Mouse (Mus musculus) heart, embryonic 11.5 days (tissue): ENCODE measurements around the gene Tax1bp3. TPM values are rescaled to one million over a fixed set of nuclear protein-coding genes. Genes with fewer than 3 reads are reported as not detected.

Experiments used
- ATAC-seq: fragments of 200-750 bp; cut with Nextera tagmentation; replicated peaks from 2 replicates; pipeline ENCODE4 v1.8.0; 2017; ENCODE audit warnings: moderate library complexity; ENCODE audit not compliant: insufficient number of reproducible peaks, low FRiP score, low TSS enrichment
- H3K27ac ChIP-seq: fragments of 300-500 bp; sonication (generic); 2 replicates; pipeline ENCODE4 v1.5.1; 2014; ENCODE audit warnings: mild to moderate bottlenecking, low read depth, low read length
- H3K27me3 ChIP-seq: fragments of 300-500 bp; sonication (generic); 2 replicates; pipeline ENCODE4 v1.6.1; 2014; ENCODE audit warnings: mild to moderate bottlenecking, low read length, mixed read lengths; ENCODE audit not compliant: control insufficient read depth, insufficient read depth
- H3K36me3 ChIP-seq: fragments of 300-500 bp; sonication (generic); 2 replicates; pipeline ENCODE4 v1.6.1; 2014; ENCODE audit warnings: mild to moderate bottlenecking, low read length, moderate library complexity, mixed read lengths; ENCODE audit not compliant: control insufficient read depth, insufficient read depth
- H3K4me1 ChIP-seq: fragments of 300-500 bp; sonication (generic); 2 replicates; pipeline ENCODE4 v1.6.1; 2014; ENCODE audit warnings: low read length; ENCODE audit not compliant: control insufficient read depth, insufficient read depth
- H3K4me2 ChIP-seq: fragments of 300-500 bp; sonication (generic); 2 replicates; pipeline ENCODE4 v1.6.1; 2014; ENCODE audit warnings: mild to moderate bottlenecking, moderate library complexity
- H3K4me3 ChIP-seq: fragments of 300-500 bp; sonication (generic); 2 replicates; pipeline ENCODE4 v1.5.1; 2014; ENCODE audit warnings: low read depth, low read length
- H3K9ac ChIP-seq: fragments of 300-500 bp; sonication (generic); 2 replicates; pipeline ENCODE4 v1.6.1; 2014; ENCODE audit warnings: mild to moderate bottlenecking, low read depth, low read length, moderate library complexity
- H3K9me3 ChIP-seq: fragments of 300-500 bp; sonication (generic); replicated peaks from 2 replicates; pipeline ENCODE4 v1.6.1; 2016; ENCODE audit warnings: low read length; ENCODE audit not compliant: control insufficient read depth
- WGBS: fragments of 180-500 bp; shearing (Covaris S2); extraction: QIAGEN DNeasy Blood & Tissue Kit; methylation state at CpG from one replicate; pipeline ENCODE4 v1.1.7; 2014; ENCODE audit not compliant: insufficient replicate concordance; 5-methylcytosine and 5-hydroxymethylcytosine counted together
- polyA plus RNA-seq: library from polyadenylated mRNA; unstranded; fragments of >200 nt; fragmentation: Nextera tagmentation; extraction: Ambion mirVana; gene quantifications from 2 replicates; pipeline ENCODE4 v1.2.1, GENCODE M21; 2014

Gene Tax1bp3
- polyA plus RNA-seq, 1 experiment from 2014 or later = 264 TPM

GRCm38 (mm10) chr11:73146026-73146974 is 30.6 kb upstream of the Tax1bp3 start:
- WGBS = 55% methylated on average over 11 of the region's 11 CpGs
- Histone ChIP-seq H3K4me1 (no peaks in the 10 kb centered on the region; the same call in 1 of the 2 replicates), H3K4me3 (no peak overlapping the region), H3K27ac (no peak overlapping the region), H3K27me3 (no peaks in the 10 kb centered on the region), H3K9me3 (no peaks in the 10 kb centered on the region), H3K4me2 (no peak overlapping the region), H3K36me3 (no peaks in the 10 kb centered on the region), H3K9ac (no peak overlapping the region)
- ATAC-seq = no peak

GRCm38 (mm10) chr11:73146975-73147365 is 29.9 kb upstream of the Tax1bp3 start:
- no peaks in the 10 kb centered on the region; the same call in 1 of the 2 replicates for H3K4me1 ChIP-seq
- no peak overlapping the region for H3K4me2 ChIP-seq
- H3K9me3 ChIP-seq = no peaks in the 10 kb centered on the region
- H3K9ac ChIP-seq = no peak overlapping the region
- H3K36me3 ChIP-seq = no peaks in the 10 kb centered on the region
- H3K27ac ChIP-seq = no peak overlapping the region
- no peak for ATAC-seq
- no peak overlapping the region for H3K4me3 ChIP-seq
- WGBS = 38% methylated on average over 7 of the region's 7 CpGs
- no peaks in the 10 kb centered on the region for H3K27me3 ChIP-seq

- H3K4me1 ChIP-seq = no peaks in the 10 kb centered on the region; the same call in 1 of the 2 replicates
- H3K36me3 ChIP-seq = no peaks in the 10 kb centered on the region
- no peak overlapping the region for H3K4me2 ChIP-seq
- H3K27ac ChIP-seq = no peak overlapping the region
- no peaks in the 10 kb centered on the region for H3K27me3 ChIP-seq
- 79% methylated on average over 9 of the region's 9 CpGs for WGBS
- ATAC-seq = no peak
- H3K4me3 ChIP-seq = no peak overlapping the region
- no peaks in the 10 kb centered on the region for H3K9me3 ChIP-seq
- H3K9ac ChIP-seq = no peak overlapping the region
Measured at GRCm38 (mm10) chr11:73148209-73148608, 28.7 kb upstream of the Tax1bp3 start.

GRCm38 (mm10) chr11:73155071-73155470 is 21.8 kb upstream of the Tax1bp3 start:
- Histone ChIP-seq H3K4me3 (no peak overlapping the region), H3K27ac (no peak overlapping the region), H3K4me1 (no peaks in the 10 kb centered on the region), H3K27me3 (peaks cover 26% of the 10 kb centered on the region), H3K9me3 (no peaks in the 10 kb centered on the region), H3K9ac (no peak overlapping the region), H3K36me3 (no peaks in the 10 kb centered on the region), H3K4me2 (no peak overlapping the region)
- 70% methylated on average over 6 of the region's 6 CpGs for WGBS
- ATAC-seq = no peak

DNA sequence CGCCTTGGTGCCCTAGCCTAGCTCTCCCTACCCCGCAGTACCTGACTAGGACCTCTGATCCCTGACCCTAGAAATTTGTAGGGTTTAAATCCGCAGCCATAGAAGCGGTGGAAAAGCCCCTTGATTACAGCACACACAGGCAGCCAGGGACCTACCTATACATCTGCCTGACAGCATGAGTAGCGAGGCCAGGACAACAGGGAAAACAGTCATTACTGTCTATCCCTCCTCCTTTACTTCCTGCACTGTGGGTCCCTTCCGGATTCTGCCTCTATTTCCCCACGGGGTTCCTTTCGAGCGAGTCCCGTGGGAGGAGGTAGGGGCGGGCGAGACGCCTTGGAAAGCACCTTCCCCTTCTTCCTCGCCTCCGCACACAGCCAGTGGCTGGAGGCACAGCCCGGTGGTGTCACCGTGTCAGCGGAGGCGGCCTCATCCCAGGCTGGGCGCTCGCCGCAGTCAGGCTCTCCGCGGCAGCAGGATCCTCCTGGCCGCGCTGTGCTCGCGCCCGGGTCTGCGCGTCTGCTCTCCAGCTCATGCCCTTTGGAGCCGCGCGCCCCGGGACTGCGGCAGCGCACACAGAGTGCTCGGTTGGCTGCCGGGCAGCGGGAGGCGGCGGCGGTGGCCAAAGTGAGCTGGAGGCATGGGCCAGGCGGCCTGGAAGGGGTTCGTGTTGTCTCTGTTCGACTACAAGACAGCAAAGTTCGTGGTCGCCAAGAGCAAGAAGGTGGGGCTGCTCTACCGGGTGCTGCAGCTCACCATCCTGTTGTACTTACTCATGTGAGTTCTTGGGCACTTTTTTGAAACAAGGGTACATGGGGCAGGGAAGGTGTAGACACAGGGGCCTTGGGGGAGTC is 16.7 kb upstream of the Tax1bp3 start, which contains the start of gene P2rx5:
Gene P2rx5 (plus strand): TSS at position 465 of the 854 bp plus-strand sequence.
- peak within 1 kb of the TSS; percentile 49 for H3K4me3 ChIP-seq
- no peak within 1 kb of the TSS for H3K27ac ChIP-seq
- H3K36me3 ChIP-seq = no peaks in the 10 kb centered on the region
- H3K27me3 ChIP-seq = peaks cover 33% of the 10 kb centered on the region
- WGBS = 2% methylated on average over 49 of the region's 49 CpGs
- peaks cover 5% of the 10 kb centered on the region; the same call in 1 of the 2 replicates for H3K4me1 ChIP-seq
- H3K4me2 ChIP-seq = peak within 1 kb of the TSS; percentile 73
- no peaks in the 10 kb centered on the region for H3K9me3 ChIP-seq
- H3K9ac ChIP-seq = peak within 1 kb of the TSS; percentile 69
- 0 out of 2 replicates have a peak, but pooled peaks have one; percentile 63 for ATAC-seq

- WGBS = 18% methylated on average over 6 of the region's 6 CpGs
- Histone ChIP-seq H3K4me2 (peak overlapping the region; percentile 73), H3K4me1 (peaks cover 5% of the 10 kb centered on the region; the same call in 1 of the 2 replicates), H3K27me3 (peaks cover 33% of the 10 kb centered on the region), H3K36me3 (no peaks in the 10 kb centered on the region), H3K9me3 (no peaks in the 10 kb centered on the region), H3K9ac (peak overlapping the region; percentile 69), H3K27ac (no peak overlapping the region), H3K4me3 (peak overlapping the region; percentile 49)
- ATAC-seq = 0 out of 2 replicates have a peak, but pooled peaks have one; percentile 41
Measured at GRCm38 (mm10) chr11:73160811-73161200, 16.1 kb upstream of the Tax1bp3 start.

DNA sequence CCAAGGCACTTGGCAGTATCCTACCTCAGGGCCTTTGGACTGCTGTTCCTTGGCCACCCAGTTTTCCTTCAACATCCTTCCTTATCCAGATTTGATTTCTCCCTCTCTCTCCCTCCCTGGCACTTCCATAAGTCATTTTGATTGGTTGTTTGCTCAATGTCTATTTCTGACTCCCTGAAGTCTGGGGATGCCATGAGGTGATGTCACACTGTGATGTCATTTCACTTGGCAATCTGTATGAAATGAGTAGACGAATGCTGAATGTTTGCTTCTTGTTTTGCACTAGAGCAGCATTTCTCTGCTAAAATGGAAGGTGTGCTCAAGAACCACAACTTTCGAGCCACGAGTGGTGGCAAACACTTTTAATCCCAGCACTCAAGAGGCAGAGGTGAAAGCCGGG is 15.3 kb upstream of the Tax1bp3 start:
- WGBS = 89% methylated on average over 4 of the region's 4 CpGs
- peaks cover 5% of the 10 kb centered on the region; the same call in 1 of the 2 replicates for H3K4me1 ChIP-seq
- H3K27ac ChIP-seq = no peak overlapping the region
- no peaks in the 10 kb centered on the region for H3K36me3 ChIP-seq
- no peak overlapping the region for H3K4me3 ChIP-seq
- no peaks in the 10 kb centered on the region for H3K9me3 ChIP-seq
- H3K9ac ChIP-seq = no peak overlapping the region
- ATAC-seq = no peak
- H3K4me2 ChIP-seq = no peak overlapping the region
- peaks cover 31% of the 10 kb centered on the region for H3K27me3 ChIP-seq

GRCm38 (mm10) chr11:73162284-73162683 is 14.6 kb upstream of the Tax1bp3 start:
- 72% methylated on average over 5 of the region's 5 CpGs for WGBS
- H3K36me3 ChIP-seq = no peaks in the 10 kb centered on the region
- no peak overlapping the region for H3K9ac ChIP-seq
- no peak overlapping the region for H3K27ac ChIP-seq
- H3K4me3 ChIP-seq = no peak overlapping the region
- peaks cover 7% of the 10 kb centered on the region; the same call in 1 of the 2 replicates for H3K4me1 ChIP-seq
- no peaks in the 10 kb centered on the region for H3K9me3 ChIP-seq
- H3K27me3 ChIP-seq = peaks cover 25% of the 10 kb centered on the region
- no peak overlapping the region for H3K4me2 ChIP-seq
- no peak for ATAC-seq
